Mouse (Mus musculus): Measurements from ENCODE around the gene Trabd. TPM values are rescaled to one million over a fixed set of nuclear protein-coding genes. Genes with fewer than 3 reads are reported as not detected.

The Trabd gene
- polyA plus RNA-seq, 1 experiment = 68.2 TPM

DNA sequence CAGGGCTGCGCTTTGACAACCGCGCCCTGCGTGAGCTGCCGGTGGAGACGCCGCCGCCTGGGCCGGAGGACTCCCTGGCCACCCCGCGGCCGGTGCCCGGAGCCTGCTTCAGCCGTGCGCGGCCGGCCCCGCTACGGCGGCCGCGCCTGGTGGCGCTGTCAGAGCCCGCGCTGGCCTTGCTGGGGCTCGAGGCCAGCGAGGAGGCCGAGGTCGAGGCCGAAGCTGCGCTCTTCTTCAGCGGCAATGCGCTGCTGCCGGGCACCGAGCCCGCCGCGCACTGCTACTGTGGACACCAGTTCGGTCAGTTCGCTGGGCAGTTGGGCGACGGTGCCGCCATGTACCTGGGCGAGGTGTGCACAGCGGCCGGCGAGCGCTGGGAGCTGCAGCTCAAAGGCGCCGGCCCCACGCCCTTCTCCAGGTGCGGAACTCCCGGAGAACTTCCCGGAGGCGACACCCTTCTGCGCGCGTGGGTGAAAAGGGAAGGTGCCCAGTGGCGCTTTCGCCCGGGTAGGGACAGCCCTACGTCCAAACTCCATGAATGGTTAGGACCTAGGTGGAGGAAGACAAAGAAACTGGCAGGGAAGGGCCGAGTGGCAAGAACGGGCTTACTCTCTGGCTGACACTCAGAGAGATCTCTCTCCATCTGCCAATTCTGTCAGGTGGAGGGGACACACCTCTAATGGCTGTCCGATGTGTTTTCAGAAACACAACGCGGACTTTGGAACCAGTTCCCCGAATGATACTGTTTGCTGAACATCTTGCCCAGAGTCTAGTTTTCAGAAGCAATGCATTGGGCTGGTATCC is 14.5 kb downstream of the Trabd start:
- peaks cover 23% of the 10 kb centered on the region for H3K36me3 ChIP-seq (ENCODE audit: control insufficient read depth, insufficient read depth)
- peaks cover 8% of the 10 kb centered on the region for H3K79me2 ChIP-seq (ENCODE audit: control insufficient read depth, insufficient read depth)
- H3ac ChIP-seq (ENCODE audit: control insufficient read depth, insufficient read length) = peak overlapping the region; percentile 86
- H3K27me3 ChIP-seq (ENCODE audit: control insufficient read depth, insufficient read depth, insufficient read length) = no peaks in the 10 kb centered on the region
- peak overlapping the region; percentile 99 for H3K4me2 ChIP-seq (ENCODE audit: low read depth)
- H3K4me3 ChIP-seq = peak overlapping the region; percentile 43
- TF ChIP-seq POLR2A (IDR thresholded peaks at IDR 0.05; ENCODE audit: insufficient read length, low read depth) (no peak), TCF3 (IDR thresholded peaks at IDR 0.05; ENCODE audit: insufficient read length, low read depth) (no peak), POLR2AphosphoS2 (IDR thresholded peaks at IDR 0.05; ENCODE audit: insufficient read length, low read depth) (peak; percentile 35)

DNA sequence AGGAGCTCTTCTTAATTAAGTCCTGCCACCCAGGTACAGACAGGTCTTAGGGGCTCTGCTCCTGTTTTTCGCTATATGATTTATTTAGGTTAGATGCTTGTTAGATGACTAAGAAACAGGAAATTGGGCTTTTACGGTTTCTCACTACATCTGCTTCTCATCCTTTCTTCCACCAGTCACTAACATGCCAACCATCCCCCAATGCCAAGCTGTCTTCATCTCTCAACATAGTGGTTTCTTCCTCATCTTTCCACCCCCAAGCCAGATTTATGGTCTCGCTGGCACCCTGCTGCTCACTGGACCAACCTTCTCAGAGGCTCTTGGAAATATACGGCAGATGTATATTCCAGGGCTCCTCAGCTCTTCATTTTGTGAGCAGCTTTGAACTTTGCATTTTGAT is 15.7 kb downstream of the Trabd start:
- no peak for TF ChIP-seq POLR2A (IDR thresholded peaks at IDR 0.05; ENCODE audit: insufficient read length, low read depth)
- TF ChIP-seq MYOD1 (IDR thresholded peaks at IDR 0.05; ENCODE audit: control insufficient read depth in 1 of 3, insufficient read length in 2 of 3, low read depth in 2 of 3) = no peak
- TF ChIP-seq REST (IDR thresholded peaks at IDR 0.05; ENCODE audit: insufficient read depth, insufficient read length) = no peak
- TF ChIP-seq TCF12 (IDR thresholded peaks at IDR 0.05; ENCODE audit: insufficient read depth, poor library complexity, severe bottlenecking) = no peak
- TF ChIP-seq SRF (IDR thresholded peaks at IDR 0.05; ENCODE audit: control insufficient read depth, insufficient read length, low read depth) = no peak
- no peak for TF ChIP-seq USF1 (IDR thresholded peaks at IDR 0.05; ENCODE audit: low read depth)
- TF ChIP-seq MAX (IDR thresholded peaks at IDR 0.05; ENCODE audit: low read depth) = no peak
- TF ChIP-seq TCF3 (IDR thresholded peaks at IDR 0.05; ENCODE audit: insufficient read length, low read depth) = no peak
- TF ChIP-seq E2F4 (IDR thresholded peaks at IDR 0.05; ENCODE audit: insufficient read depth) = no peak
- TF ChIP-seq MYOG (IDR thresholded peaks at IDR 0.05; ENCODE audit: control insufficient read depth in 1 of 3, insufficient read depth in 1 of 3, insufficient read length in 2 of 3, low read depth in 2 of 3) = no peak
- no peak for TF ChIP-seq CEBPB (IDR thresholded peaks at IDR 0.05; ENCODE audit: insufficient read depth, poor library complexity, severe bottlenecking)
- TF ChIP-seq POLR2AphosphoS2 (IDR thresholded peaks at IDR 0.05; ENCODE audit: insufficient read length, low read depth) = no peak
- Histone ChIP-seq H3K4me2 (ENCODE audit: low read depth) (peak overlapping the region; percentile 99), H3K36me3 (ENCODE audit: control insufficient read depth, insufficient read depth) (peaks cover 27% of the 10 kb centered on the region), H3K27me3 (ENCODE audit: control insufficient read depth, insufficient read depth, insufficient read length) (no peaks in the 10 kb centered on the region), H3K4me3 (peak overlapping the region; percentile 43), H3ac (ENCODE audit: control insufficient read depth, insufficient read length) (no peak overlapping the region), H3K79me2 (ENCODE audit: control insufficient read depth, insufficient read depth) (peaks cover 8% of the 10 kb centered on the region)

DNA sequence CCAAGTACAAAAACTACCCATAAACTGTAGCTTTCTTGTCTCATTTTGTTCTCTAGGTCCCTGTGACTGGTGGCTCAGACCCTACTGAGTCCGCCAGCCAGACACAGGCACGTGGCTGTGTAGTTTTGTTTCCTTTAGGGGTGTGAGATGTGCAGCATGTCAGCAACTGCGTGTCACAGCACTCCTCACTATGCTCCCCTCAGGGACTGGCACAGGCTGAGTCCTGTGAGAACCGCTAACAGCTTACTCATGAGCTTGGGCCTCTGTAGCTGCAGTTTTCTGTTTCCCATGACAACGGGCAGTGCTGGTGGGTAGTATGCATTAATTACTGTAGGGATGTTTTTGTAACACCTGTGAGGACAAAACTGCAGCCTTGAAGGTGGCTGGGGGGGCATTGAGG is 17.3 kb downstream of the Trabd start:
- peaks cover 8% of the 10 kb centered on the region for H3K79me2 ChIP-seq (ENCODE audit: control insufficient read depth, insufficient read depth)
- H3K4me3 ChIP-seq = no peak overlapping the region
- no peaks in the 10 kb centered on the region for H3K27me3 ChIP-seq (ENCODE audit: control insufficient read depth, insufficient read depth, insufficient read length)
- peaks cover 42% of the 10 kb centered on the region for H3K36me3 ChIP-seq (ENCODE audit: control insufficient read depth, insufficient read depth)
- H3ac ChIP-seq (ENCODE audit: control insufficient read depth, insufficient read length) = no peak overlapping the region
- TF ChIP-seq POLR2A (IDR thresholded peaks at IDR 0.05; ENCODE audit: insufficient read length, low read depth) (peak; percentile 4), SRF (IDR thresholded peaks at IDR 0.05; ENCODE audit: control insufficient read depth, insufficient read length, low read depth) (no peak), POLR2AphosphoS2 (IDR thresholded peaks at IDR 0.05; ENCODE audit: insufficient read length, low read depth) (peak; percentile 72)
- no peak overlapping the region for H3K4me2 ChIP-seq (ENCODE audit: low read depth)

DNA sequence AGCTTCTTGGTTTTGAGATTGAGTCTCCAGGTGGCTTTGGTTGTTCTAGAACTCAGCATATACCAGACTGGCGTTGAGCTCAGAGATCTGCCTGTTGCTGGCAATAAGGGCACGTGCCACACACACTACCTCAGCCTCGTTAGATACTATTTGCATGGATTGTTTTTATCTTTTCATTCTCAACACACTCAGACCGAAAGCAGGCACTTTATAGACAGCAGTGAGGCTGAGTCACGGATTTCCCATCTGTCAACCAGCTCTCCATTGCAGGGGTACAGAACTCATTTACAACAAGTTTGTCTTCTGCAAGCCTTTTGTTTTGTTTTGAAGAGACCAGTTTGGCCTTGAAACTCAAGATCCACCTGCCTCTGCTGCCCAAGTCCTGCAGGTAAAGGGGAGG is 22.5 kb downstream of the Trabd start:
- Histone ChIP-seq H3K79me2 (ENCODE audit: control insufficient read depth, insufficient read depth) (no peaks in the 10 kb centered on the region), H3ac (ENCODE audit: control insufficient read depth, insufficient read length) (no peak overlapping the region), H3K27me3 (ENCODE audit: control insufficient read depth, insufficient read depth, insufficient read length) (no peaks in the 10 kb centered on the region), H3K36me3 (ENCODE audit: control insufficient read depth, insufficient read depth) (peaks cover 81% of the 10 kb centered on the region), H3K4me3 (no peak overlapping the region), H3K4me2 (ENCODE audit: low read depth) (no peak overlapping the region)
- no peak for TF ChIP-seq MYOD1 (IDR thresholded peaks at IDR 0.05; ENCODE audit: control insufficient read depth in 1 of 3, insufficient read length in 2 of 3, low read depth in 2 of 3)
- no peak for TF ChIP-seq CEBPB (IDR thresholded peaks at IDR 0.05; ENCODE audit: insufficient read depth, poor library complexity, severe bottlenecking)
- no peak for TF ChIP-seq POLR2A (IDR thresholded peaks at IDR 0.05; ENCODE audit: insufficient read length, low read depth)
- no peak for TF ChIP-seq SRF (IDR thresholded peaks at IDR 0.05; ENCODE audit: control insufficient read depth, insufficient read length, low read depth)
- TF ChIP-seq TCF12 (IDR thresholded peaks at IDR 0.05; ENCODE audit: insufficient read depth, poor library complexity, severe bottlenecking) = no peak
- no peak for TF ChIP-seq MAX (IDR thresholded peaks at IDR 0.05; ENCODE audit: low read depth)

DNA sequence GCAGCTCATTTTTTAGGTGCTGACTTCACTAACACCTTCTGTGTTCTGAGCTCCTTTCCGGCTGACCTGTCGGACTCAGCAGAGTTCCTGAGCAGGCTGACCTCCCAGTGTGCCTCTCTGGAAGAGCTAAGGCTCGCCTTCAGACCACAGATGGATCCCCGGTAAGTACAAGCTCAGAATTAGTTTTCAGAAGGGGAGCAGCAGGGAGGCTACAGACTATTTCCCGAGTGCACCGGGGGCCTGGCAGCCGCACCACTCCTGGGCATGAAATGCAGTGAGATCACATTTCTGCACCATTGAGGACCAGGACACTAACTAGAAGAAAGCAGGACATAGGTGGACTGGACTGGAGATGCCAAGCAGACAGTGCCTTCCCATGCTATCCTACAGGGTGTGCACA is 23.7 kb downstream of the Trabd start:
- H3K36me3 ChIP-seq (ENCODE audit: control insufficient read depth, insufficient read depth) = peaks cover 81% of the 10 kb centered on the region
- no peaks in the 10 kb centered on the region for H3K79me2 ChIP-seq (ENCODE audit: control insufficient read depth, insufficient read depth)
- H3K4me2 ChIP-seq (ENCODE audit: low read depth) = no peak overlapping the region
- no peak overlapping the region for H3K4me3 ChIP-seq
- H3K27me3 ChIP-seq (ENCODE audit: control insufficient read depth, insufficient read depth, insufficient read length) = no peaks in the 10 kb centered on the region
- no peak overlapping the region for H3ac ChIP-seq (ENCODE audit: control insufficient read depth, insufficient read length)
- TF ChIP-seq POLR2AphosphoS2 (IDR thresholded peaks at IDR 0.05; ENCODE audit: insufficient read length, low read depth) = peak; percentile 50
- TF ChIP-seq MAX (IDR thresholded peaks at IDR 0.05; ENCODE audit: low read depth) = no peak

Measured in myocyte (in vitro differentiated cells).